Mouse (Mus musculus) brain, adult 2 months (tissue): ENCODE data around the gene Ramp1.

Source experiments
- DNase-seq: peaks from one replicate; pipeline ENCODE4 v3.0.0; 2011; ENCODE audit warnings: low read depth, low spot score

The Ramp1 gene

GRCm38 (mm10) chr1:91239112-91239511 lies 59.5 kb downstream of the Ramp1 start:
- peak; percentile 52 for DNase-seq

GRCm38 (mm10) chr1:91239800-91240199 lies 60.2 kb downstream of the Ramp1 start:
- DNase-seq, result no peak

DNA sequence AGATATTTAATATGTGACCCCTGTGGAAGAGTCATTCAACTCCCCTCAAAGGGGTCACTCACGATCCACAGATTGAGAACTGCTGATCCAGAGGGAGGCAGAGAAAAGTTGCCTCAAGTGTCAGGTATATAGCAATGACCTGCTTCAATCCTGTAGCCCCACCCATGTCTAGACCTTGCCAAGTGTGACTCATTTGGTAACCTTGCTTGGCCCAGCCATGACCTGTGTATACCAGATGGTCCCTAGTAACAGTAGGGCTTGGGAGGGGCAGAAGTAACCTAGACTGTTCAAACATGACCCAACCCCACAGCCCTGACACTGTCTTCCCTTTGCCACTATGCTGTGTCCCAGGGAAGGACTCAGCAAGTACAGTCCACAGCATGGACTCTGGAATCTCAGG lies 61.1 kb downstream of the Ramp1 start:
- no peak for DNase-seq

- no peak for DNase-seq
These were observed 61.6 kb downstream of the Ramp1 start for GRCm38 (mm10) chr1:91241249-91241648.

GRCm38 (mm10) chr1:91248242-91248641 lies 68.6 kb downstream of the Ramp1 start:
- no peak for DNase-seq

DNA sequence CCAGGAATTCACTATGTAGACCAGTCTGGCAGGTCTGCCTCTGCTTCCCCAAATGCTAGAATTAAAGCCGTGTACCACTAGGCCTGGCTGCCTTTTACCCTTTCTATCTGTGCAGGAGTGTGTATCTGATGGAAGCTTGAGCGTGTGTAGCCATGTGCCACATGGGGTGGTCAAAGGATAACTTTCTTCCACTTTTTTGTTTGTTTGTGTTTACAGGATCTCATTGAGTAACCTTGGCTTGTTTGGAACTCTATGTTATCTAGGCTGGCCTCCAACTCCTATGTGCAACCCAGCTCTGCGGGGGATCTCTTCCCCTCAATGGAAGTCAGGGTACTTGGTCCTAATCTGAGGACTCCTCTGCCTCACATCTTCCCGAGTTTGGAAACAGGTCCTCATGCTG lies 69.3 kb downstream of the Ramp1 start:
- no peak for DNase-seq

DNA sequence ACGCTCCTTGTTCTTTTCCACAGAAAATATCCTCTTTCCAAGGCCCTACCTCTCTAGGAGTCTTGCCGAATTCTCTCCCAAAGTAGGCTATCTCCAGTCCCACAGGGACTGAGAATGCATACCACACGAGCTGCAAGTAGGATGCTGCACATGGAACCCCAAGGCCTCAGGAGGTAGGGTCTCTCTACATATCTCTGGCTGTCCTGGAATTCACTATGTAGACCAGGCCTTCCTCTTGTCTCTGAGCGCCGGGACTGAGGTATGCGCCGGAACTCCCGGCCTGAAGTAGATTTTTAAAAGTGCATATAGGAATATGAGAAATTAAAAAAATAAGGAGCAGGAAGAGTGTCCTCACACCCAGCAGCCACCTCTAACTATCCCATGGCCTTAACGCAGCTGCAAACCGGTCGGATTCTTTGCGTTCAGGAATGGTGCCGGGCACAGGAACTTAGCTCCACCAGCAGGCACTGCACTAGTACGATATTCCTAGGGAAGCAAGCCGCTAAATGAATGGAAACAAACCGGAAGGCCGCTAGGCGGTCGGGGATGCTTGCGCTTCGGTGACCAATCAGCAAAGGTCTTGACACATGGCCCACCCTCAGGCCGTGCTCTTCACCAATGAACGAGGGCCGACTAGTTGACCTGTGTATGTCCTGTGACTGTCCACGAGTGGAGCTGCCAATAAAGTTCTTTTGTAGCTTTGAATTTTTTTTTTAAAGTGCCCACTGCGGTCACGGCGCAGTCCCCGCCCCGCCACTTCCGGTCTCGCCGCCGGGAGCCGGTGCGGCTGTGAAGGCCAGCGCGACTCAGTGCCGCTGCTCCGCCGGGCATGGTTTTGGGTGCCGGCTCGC lies 70.2 kb downstream of the Ramp1 start, which contains the start of gene Ube2f:
Gene Ube2f (plus strand): TSS at position 741 of the 851 bp plus-strand sequence.
- DNase-seq, result peak; percentile 100

GRCm38 (mm10) chr1:91250415-91251147 lies 71.0 kb downstream of the Ramp1 start:
- DNase-seq, result peak; percentile 22

GRCm38 (mm10) chr1:91251148-91251650 lies 71.6 kb downstream of the Ramp1 start:
- peak; percentile 24 for DNase-seq

DNA sequence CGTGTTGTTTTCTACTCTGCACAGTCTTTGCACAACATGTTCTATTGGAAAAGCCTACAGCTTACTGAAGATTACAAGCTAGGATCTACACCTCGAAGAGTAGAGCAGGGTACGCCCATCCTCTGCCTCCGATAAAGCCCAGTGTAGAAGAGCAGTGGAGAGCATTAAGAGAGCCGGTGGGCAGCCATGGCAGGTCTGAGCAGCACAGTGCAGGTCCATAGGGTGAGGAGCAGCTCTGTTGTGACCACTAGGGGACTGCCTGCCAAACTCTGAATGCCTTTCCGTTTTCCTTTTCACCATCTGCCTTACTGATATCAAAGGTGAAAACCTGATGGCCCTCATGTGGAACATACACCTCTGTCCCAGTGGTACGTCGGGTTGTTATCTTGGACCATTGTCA lies 72.3 kb downstream of the Ramp1 start:
- peak; percentile 16 for DNase-seq

DNA sequence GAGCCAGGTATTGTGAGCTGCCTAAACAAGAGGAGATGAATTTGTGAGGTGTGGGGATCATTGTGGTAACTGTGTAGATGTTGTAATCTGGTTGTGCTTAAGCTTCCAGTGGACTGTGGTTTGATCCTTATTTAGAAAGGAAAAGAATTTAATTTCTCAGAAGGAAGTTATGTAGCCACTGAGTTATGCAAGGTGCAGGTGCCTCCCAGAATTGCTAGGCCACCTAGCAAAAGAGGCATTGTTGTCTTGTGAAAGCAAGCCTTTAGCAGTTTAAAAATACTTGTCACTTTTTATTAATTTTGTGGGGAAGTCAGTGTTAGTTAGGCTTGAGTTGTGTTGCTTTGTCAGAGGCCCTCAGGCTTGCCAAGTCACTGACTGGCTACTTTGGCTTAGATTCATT lies 78.3 kb downstream of the Ramp1 start:
- DNase-seq, result no peak

GRCm38 (mm10) chr1:91259794-91260193 lies 80.2 kb downstream of the Ramp1 start:
- no peak for DNase-seq

- no peak for DNase-seq
These were observed 82.9 kb downstream of the Ramp1 start for GRCm38 (mm10) chr1:91262508-91262907.

- peak; percentile 48 for DNase-seq
These were observed 92.6 kb downstream of the Ramp1 start for GRCm38 (mm10) chr1:91272260-91272659.
